Mouse (Mus musculus): ENCODE results near the gene Rpgrip1l.

Rpgrip1l gene

DNA sequence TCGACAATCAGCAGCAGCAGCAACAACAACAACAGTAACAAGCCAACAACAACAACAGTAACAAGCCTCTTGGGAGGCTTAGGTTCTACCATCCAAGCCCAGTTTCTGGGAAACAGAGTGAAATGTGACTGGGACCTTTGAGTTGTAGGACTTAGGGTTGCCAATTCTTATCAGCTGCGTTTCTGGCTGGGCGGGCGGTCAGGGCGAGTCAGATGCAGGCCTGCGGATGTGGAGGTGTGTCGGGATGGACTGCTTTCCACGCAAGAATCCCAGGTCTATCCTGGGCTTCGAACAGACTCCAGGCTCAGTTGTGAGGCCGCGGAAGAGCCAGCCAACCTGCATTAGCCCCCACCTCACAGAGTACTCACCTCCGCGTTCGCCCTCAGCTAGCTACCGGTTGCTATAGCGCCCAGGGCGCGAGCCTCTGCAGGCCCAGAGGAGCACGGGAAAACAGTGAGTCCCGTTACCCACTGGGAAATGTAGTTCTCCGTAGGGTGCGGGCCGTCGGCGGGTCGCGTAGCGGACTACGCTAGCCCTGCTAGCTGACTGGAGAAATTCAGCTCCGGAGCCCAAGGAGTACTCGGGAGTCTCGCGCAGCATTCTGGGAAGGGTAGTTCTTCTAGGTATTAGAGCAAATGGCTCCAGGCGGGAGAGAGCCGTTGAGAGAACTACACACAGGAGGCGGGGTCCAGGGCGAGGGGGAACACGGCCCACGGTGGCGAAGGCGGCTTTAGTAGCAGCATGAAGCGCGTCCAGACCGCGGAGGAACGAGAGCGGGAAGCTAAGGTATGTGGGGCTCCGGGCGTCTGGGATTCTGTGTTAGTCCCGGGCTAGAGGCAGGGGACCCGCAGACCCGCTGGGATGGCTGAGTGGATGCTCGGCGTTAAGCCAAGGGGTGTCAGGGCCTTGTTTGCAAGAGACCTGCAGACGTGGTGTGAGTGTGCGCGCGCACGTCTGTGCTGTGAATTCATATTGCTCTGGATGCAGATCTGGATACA lies at the start of gene Rpgrip1l, which contains the start of gene Fto:
Rpgrip1l (minus strand) TSS at position 428 of the 998 bp plus-strand sequence.
Fto (plus strand) TSS at position 691 of the 998 bp plus-strand sequence.
- peak; percentile 98 for ATAC-seq (ENCODE audit: low TSS enrichment)

DNA sequence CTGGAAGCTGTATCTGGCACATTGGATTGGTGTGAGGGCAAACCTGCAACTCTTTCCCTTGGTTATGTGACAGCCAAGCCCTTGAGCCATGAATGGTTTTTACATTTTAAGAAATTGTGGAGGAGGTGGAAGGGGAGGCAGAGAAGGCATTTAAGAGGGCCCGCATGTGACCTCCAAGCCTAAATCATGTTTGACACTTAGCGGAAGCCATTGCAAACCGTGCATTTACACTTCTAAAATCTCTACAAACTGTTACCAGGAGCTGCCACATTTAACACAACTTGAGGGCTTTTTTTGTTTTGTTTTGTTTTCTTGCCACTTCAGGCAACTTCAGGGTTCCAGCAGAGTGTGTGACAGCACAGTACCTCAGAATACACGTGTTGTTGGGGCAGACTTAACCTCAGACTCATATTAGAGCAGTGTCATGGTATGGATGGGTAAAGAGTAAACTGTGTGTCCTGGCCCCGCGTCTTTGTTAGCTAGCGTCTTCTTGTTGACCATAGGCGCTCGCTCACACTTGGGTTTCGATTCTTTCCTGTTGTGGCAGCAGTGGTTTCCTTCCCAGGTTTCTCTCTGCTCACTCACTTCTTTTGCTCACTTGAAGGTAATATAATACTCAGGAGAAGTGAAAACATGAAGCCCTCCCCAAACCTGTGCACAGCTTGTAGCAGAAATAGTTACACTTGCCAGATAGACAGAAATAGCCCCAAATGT lies 47.7 kb upstream of the Rpgrip1l start:
- ATAC-seq (ENCODE audit: low TSS enrichment) = no peak

DNA sequence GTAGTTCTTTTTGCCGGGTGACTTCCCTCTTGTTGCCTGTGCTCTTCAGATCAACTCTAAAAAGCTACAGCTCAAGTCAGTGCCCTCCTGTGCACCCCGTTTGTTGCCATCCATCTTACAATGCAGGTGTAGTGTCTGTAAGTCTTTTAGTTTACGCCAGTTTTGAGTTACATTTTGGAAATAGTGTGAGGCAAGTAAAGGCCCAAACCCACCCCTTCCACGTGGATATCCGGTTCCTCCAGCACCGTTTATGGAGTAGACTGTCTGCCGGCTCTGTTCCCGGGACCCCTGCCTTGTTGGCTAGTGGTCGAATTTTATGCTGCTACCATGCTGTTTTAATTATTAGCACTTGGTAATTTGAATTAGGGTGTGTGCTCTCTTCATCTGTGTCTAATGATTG lies 46.4 kb upstream of the Rpgrip1l start:
- ATAC-seq (ENCODE audit: low TSS enrichment) = no peak

DNA sequence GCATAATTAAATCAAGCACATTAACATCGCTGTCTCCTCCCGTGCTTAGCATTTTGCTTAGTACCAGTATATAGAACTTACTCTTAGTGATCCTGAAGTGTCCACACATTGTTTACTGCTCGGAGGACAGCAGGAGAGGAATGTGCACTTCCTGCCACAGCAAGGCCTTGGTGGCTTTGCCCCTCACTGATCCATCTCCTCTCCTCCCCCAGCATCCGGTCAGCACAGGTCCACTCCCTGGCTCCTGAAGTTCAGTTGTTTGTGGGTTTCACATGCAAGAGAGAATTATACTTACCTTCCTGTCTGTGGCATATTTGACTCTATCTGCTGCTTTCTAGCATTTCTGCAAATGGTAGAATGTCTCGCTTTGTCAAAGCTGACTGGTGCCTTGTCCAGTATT lies 45.0 kb upstream of the Rpgrip1l start:
- no peak for ATAC-seq (ENCODE audit: low TSS enrichment)

DNA sequence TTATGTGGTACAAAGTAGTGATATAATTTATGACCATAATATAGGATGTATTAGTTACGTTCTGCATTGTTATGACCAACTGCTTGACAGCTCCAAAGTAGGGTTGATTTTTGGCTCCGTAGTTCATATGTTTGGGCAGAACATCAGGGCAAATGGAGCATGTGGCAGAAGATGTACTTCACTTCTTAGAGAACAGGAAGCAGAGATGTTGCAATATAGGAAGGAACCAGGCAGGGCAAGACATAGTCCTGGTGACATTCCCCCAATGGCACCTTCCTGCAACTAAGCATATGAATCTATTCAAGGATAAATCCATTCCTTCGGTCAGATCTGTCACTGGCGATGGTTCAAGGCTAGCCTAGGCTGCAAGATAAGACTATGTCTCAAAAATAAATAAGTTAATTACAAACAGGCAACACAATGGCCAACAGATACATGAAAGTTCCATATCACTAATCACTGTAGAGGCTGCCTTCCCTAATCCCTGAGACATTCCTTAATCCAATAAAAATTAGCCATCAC lies 44.5 kb upstream of the Rpgrip1l start:
- no peak for ATAC-seq (ENCODE audit: low TSS enrichment)

DNA sequence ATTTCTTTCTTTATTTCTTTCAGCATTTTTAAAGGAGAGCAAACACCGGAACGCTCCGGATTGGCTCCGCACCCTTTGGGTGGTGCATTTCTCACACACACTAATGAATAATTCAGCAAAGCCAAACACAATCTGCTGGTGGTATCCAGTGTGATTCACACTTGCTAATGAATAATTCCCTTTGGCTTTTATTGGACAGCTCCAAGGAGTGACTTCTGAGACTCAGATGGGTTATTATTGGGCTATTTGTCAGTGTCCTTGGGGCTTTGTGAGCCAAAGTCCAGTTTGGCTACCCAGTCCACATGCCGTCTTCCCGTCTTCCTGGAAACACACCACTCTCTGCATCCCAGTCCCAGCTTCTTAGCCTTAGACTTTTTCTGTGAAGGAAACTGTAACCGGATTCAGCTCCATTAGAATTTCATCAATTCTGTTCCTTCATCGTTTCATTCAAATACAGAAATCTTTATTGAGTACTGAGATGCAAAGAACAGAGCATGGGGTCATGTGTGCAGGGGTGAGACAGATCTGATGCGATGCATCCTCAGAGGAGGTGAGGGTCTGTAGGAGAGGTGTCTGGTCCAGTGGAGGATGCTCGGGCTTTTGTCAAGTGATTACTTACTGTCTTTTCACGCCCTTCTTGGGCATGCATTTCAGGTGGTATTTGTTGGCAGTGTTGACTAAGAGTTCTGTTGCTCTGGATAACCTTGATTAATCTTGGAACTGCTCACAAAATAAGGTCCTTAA lies 43.1 kb upstream of the Rpgrip1l start:
- ATAC-seq (ENCODE audit: low TSS enrichment) = no peak

DNA sequence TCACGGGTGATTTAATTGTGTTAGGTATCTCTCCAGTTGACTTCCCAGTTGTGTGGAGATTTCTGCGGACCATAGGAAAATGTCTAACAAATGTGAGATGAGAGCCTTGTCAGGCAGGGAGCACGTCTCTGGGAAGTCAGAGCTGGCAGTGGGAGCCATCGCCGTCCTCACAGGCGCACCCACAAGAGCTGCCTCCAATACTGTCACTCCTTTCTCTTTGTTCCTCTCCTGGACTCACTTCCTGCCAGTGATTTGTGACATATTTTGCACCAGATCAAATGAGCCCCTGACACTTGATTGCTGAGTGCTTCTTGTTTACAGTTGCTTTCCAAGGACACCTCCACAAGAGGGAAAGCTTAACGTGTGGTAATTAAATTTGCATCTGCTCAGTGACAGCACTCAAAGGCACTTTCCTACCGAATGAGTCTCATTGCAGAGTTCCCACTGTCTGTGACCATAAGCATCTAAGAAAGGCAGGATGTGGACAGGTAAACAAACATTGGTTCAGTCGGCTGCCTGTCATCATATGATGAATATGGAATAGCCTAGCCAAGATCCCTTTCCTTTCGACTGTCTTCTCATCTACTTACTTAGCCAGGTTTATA lies 42.3 kb upstream of the Rpgrip1l start:
- no peak for ATAC-seq (ENCODE audit: low TSS enrichment)

DNA sequence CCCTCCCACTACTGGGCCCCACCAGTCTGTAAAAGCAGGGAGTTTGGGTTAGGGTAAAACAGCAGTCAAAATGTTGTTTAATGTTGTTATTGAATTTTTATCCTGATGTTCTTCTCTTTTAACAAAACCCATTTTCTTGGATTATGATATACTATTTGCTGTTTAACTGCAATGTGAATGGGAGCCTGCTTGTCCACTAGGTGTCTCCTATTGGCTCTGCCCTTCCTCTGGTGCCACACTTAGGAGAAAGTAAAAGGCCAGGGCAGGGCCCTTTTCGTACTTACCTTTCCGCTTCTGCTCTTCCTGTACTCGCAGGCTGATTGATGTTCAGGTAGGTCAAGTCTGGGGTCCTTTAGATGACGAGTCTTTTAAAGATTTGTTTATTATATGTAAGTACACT lies 40.8 kb upstream of the Rpgrip1l start:
- no peak for ATAC-seq (ENCODE audit: low TSS enrichment)

DNA sequence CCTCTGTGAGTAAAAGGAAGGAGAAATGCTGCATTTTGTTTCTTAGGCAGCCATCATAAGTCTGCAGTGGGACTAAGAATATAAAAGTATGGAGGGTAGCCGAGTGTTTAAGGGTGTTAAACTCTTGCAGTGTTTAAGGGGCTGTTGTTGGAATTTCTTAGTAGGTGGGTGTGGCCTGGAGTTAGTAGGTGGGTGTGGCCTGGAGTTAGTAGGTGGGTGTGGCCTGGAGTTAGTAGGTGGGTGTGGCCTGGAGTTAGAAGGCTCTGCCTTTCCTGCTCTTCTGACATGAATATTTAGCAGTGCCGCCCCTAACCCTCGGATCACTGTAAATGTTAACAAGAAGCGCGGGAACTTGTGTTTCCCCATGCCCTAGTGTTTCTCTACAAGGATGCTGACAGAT lies 40.0 kb upstream of the Rpgrip1l start:
- ATAC-seq (ENCODE audit: low TSS enrichment) = no peak

DNA sequence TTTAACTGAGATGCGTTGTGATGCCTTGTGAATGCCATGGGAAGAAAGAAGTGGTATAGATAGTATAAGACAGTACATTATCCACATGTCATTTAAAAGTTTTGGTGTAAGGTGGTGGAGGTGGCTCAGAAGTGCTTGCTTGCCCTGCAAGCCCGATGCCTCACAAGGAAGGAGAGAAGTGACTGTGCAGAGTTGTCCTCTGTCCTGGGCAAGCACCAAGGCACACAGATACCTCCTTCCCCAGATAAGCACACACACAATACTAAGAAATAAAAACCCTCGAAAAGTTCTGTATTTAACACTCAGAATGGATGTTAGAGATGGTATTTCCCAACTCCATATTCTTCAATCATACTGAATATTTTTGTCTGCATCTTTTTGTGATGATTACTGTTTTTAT lies 39.5 kb upstream of the Rpgrip1l start:
- ATAC-seq (ENCODE audit: low TSS enrichment) = no peak

DNA sequence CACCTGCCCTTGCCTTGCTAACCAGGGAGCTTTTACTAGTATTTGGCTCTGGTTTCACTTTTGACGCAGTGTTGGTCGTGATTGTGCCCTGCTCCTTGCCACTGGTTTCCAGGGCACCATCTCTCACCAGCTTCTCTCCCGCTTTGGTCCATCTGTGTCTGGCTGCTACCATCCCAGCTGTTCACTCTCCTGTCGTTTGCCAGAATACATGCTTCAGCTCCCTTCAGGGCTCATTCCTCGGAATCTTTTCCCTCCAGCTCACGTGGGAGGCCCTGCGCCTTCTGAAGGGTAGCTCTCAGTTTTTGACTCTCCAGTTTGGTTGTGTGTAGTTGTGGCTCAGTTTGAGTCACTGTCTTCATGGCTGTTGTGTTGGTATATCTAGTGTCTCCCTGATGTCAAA lies 37.6 kb upstream of the Rpgrip1l start:
- peak; percentile 81 for ATAC-seq (ENCODE audit: low TSS enrichment)

DNA sequence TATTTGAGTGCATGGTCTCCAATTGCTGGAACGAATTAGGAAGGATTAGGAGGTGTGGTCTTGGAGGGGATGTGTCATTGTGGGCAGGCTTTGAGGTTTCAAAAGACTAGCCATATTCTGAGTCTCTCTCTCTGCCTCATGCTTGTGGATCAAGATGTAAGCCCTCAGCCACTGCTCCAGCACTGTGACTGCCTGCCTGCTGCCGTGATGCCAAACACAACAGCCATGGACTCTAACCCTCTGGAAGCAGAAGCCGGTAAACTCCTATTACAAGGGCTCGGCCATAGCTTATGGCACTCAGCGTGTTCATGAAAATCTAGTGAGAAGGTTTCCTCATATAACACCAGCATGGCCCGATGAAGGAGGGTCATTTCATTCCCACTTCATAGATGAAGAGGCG lies 36.8 kb upstream of the Rpgrip1l start:
- ATAC-seq (ENCODE audit: low TSS enrichment) = no peak

DNA sequence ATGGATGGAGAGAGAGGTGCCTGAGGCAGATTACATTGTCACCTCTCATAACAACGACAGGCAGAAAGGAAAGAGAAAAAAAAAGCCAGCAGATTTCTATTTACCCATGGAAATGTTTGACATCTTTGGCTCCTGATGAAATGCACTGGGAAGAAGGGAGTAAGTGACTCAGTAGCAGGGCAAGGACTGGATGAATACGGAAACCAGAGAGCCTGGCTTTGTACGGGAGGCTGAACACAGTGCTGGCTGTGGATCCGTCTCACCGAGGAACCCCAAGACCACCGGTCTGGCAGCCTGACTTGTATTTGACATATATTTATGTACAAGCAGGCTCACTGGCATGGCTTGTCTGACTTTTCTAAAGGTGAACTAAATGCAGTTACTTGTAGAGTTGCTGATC lies 34.5 kb upstream of the Rpgrip1l start:
- ATAC-seq (ENCODE audit: low TSS enrichment) = no peak

DNA sequence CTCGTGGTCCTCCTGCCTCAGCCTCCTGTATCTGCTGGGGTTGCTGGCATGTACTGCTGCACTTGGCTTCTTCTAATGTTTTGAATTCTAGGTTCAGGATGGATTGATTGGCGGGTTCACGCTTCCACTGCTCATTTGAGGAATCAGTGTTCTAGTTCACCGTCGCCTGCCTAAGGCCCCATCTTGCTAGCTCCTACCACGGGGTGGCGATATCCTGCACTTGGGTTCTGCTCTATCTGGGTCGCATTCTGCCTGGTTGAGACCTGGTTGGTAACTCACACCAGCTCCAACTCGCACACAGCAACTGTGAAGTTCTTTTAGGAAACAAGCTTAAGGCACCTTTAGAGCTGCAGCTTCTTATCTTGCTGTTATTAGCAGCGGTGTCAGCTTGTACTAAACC lies 34.1 kb upstream of the Rpgrip1l start:
- ATAC-seq (ENCODE audit: low TSS enrichment) = peak; percentile 29; the same call in 1 of the 2 replicates

DNA sequence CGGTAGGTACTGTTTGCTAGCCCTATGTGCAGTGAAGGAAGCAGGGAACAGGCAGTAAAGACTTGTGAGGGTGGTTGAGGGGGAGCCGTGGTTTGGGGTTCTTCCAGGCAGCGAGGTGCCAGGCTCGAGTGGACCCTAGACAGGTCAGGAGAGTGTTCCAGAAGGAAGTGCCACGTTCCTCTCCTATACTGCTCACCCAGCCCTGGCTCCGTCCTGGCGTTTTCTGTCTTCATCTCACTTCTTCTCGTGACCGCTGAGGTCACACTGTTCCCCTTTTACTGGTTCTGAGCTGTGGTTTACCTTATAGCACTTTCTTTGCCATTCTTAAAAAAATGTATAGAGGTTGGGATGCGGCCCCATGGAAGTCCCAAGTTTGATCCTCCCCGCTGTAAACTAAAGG lies 31.6 kb upstream of the Rpgrip1l start:
- no peak for ATAC-seq (ENCODE audit: low TSS enrichment)

DNA sequence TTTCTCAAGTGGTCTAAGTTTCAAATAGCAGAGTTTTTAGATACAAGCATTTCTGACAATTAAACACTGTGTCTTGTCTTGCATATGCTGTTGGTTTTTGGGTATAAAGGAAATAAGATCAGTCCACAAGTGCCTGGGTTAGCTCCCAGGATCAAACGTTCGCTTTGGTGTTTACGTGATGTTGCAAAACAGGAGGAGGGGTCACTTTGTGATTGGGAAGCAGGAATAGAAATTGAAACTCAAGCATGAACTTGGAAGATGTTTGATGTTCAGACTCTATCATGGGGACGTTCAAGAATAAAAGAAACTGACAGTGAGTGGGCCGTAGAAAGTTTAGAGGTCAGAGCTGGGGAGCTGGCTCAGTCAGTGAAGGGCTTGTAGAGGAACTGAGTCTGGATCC lies 29.7 kb upstream of the Rpgrip1l start:
- ATAC-seq (ENCODE audit: low TSS enrichment) = no peak

DNA sequence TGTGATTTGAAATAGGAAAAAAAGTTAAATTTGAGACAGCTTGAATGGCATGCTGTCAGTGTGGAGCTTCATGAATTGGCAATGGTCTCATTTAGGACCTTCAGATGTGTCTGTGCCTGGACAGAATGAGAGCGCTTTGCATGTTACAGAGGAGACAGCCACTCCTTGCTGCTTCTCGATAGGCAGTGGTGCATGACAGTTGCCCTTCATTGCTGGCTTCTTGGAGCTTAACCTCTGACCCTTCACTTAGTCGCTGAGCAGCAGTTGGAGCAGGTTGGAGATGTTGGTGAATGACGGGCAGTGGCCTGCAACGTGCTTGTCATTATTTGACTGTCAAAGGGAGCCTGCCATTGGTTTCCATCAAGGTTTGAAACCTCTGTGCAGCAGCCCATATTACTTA lies 29.1 kb upstream of the Rpgrip1l start:
- no peak for ATAC-seq (ENCODE audit: low TSS enrichment)

DNA sequence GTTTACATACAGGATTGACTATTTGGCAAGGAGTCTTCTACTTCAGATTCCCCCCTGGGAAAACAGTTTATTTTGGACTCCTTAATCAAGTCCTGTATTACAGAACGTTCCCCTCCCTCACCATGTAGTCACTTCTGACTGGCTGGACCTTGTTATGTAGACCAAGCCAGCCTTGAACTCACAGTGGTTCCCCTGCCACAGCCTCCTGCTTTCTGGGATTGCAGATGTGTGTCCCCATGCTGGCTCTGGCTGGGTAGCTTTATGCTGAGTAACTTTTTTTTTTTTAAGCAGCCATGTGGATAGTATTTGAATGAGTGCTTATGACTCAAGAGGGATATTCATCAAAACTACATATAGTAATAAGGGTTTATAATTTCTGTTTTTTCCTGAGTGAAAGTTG lies 27.7 kb upstream of the Rpgrip1l start:
- ATAC-seq (ENCODE audit: low TSS enrichment) = no peak

DNA sequence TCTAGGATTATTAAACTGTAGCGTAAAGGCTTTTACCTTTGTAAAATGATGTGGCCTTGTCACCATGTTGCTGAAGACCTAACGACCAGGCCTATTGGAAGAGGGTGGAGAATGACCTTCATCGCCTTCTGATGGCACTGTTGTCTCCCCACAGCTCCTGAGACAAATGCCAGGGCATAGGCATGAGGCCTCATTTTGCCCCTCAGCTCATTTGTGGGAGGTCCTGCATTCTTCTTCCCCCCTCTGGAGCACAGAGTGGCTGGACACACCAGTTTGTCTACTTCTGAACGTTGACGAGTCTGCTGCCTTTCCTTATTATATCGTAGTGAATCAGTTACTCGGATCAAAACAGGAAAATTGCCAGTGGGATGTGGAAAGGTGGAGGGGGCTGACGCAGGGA lies 26.6 kb upstream of the Rpgrip1l start:
- no peak for ATAC-seq (ENCODE audit: low TSS enrichment)

DNA sequence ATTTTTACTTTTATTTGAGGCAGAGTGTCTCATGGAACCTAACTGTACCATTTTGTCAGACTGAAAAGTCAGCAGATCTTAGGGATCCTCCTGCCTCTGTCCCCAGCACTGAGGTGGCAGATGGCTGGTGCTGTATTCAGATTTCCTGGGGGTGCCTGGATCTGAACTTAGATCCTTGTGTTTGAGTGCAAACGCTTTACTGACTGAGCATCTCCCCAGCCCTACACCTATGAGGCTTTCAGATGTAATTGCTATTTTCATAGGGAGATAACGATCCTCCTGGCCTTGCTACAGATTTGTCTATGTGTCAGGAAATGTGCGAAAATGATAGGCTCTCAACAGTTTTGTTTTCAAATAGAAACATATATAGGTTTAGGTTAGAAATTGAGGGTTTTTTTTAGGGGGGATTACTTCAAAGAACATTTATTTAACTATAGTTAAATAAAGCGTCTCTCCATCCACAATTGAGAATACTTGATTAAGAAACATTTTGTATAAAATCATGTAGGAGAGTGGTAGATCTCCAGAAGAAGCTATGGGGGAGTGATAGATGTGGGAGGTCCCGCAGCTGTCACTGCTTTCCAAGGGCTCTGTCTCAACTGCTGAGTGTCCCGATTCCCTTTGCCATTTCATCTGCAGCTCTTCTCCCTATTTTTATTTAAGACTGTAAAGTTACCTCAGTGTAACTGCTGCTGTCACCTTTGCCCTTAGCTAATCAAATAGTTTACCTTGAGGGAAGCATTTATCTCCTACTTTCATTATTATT lies 25.5 kb upstream of the Rpgrip1l start:
- ATAC-seq (ENCODE audit: low TSS enrichment) = peak; percentile 94

DNA sequence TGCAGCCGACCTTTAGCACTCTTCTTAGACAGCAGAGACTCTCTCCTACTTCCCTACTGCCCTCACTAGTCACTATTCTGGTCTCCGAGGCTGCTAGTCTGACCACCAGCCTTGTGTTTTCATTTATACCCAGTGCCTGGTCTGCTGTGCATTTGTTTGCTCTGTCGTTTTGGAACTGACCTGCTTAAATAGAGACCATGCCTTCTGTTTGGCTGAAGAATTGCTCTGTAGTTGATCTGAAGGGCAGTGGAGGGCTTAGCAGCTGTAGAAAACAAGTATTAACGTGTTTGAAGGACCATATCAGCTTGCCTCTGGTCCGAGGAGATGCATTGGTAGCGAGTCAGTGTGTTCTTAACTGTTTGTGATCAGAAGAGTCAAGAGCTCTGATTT lies 16.4 kb upstream of the Rpgrip1l start:
- ATAC-seq (ENCODE audit: low TSS enrichment) = no peak
